ENCODE assay signal across 11 mouse cellular contexts in the genomic region with DNA sequence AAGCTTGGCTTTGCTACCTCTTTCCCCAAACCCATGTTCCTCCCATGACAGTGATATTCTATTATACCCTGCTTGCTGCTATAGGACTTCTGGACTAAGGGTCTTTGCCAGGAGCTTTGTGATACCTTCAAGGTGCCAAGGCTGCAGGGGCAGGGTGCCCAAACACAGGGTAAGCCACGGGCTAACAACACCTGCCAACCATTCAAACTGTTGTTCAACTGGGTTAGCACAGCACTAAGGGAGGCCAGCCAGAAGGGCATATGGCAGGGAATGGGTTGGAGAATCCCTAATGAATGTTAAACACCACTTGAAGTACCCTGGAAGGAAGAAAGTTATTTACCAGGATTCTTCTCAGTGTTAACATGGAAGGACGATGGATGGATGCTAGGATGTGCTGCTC.
A peak's percentile ranks its signal among the peaks of the same experiment; 100 is the strongest.
DNase-seq lines count a peak whose midpoint lies in the region.
"Had no signal": no experiment of that assay in that cellular context is flagged by ENCODE, and none has a peak within 500 bp of the region (broad histone marks: within the 10 kb centered on the region; RNA-seq: fewer than 3 reads in every experiment).

No protein-coding gene starts in this region.

- peak; percentile 69 for DNase-seq in brain, adult 2 months (ENCODE audit: low read depth, low spot score)
- peak; percentile 74 for DNase-seq in cerebellum, adult 11-12 months
- peak; percentile 76 for DNase-seq in cerebellum, adult 9-10 months
- DNase-seq in cerebellum, postnatal 25 days, result peak; percentile 74 to 80
- DNase-seq in adrenal gland, adult (ENCODE audit: inconsistent age in 2 of 2, low spot score in 1 of 2), result no peak
- no peak for DNase-seq in layer of hippocampus, adult 11-12 months (ENCODE audit: low spot score)
- no peak for DNase-seq in right cerebral cortex, postnatal 36 days (ENCODE audit: low spot score in 2 of 2)
- DNase-seq: adrenal gland, adult 2 months; adrenal gland, postnatal 25 days; gastrocnemius, adult 2 months; gastrocnemius, postnatal 25 days had no signal

Comparison
In these comparisons a context has a peak if more than half of its experiments do, and no peak if none do; other contexts are left out.
1. DNase-seq: peak in brain, adult 2 months (single experiment), cerebellum, adult 11-12 months (single experiment), cerebellum, adult 9-10 months (single experiment) and cerebellum, postnatal 25 days (2 of 2); none in adrenal gland, adult (0 of 2), layer of hippocampus, adult 11-12 months (single experiment) and right cerebral cortex, postnatal 36 days (0 of 2).